Mouse (Mus musculus) lung, embryonic 15.5 days (tissue): Measurements from ENCODE around the gene Tmprss6. TPM values are rescaled to one million over a fixed set of nuclear protein-coding genes. Genes with fewer than 3 reads are reported as not detected.

Source experiments
- ATAC-seq: fragments of 200-750 bp; cut with Nextera tagmentation; 2 replicates; pipeline ENCODE4 v1.8.0; 2017; ENCODE audit warnings: moderate number of reproducible peaks, borderline replicate concordance; ENCODE audit not compliant: low FRiP score, low TSS enrichment; ENCODE audit errors: extremely low read depth
- H3K27ac ChIP-seq: fragments of 300-500 bp; sonication (generic); 2 replicates; pipeline ENCODE4 v1.5.1; 2015; ENCODE audit warnings: moderate library complexity, mild to moderate bottlenecking, inconsistent platforms
- H3K27me3 ChIP-seq: fragments of 300-500 bp; sonication (generic); 2 replicates; pipeline ENCODE4 v1.6.1; 2015; ENCODE audit warnings: inconsistent platforms
- H3K36me3 ChIP-seq: fragments of 300-500 bp; sonication (generic); 2 replicates; pipeline ENCODE4 v1.6.1; 2015; ENCODE audit warnings: inconsistent platforms
- H3K4me1 ChIP-seq: fragments of 300-500 bp; sonication (generic); 2 replicates; pipeline ENCODE4 v1.6.1; 2015; ENCODE audit warnings: inconsistent platforms
- H3K4me2 ChIP-seq: fragments of 300-500 bp; sonication (generic); 2 replicates; pipeline ENCODE4 v1.6.1; 2015; ENCODE audit warnings: inconsistent platforms, mild to moderate bottlenecking, moderate library complexity
- H3K4me3 ChIP-seq: fragments of 300-500 bp; sonication (generic); 2 replicates; pipeline ENCODE4 v1.5.1; 2015; ENCODE audit warnings: mild to moderate bottlenecking, inconsistent platforms
- H3K9ac ChIP-seq: fragments of 300-500 bp; sonication (generic); 2 replicates; pipeline ENCODE4 v1.6.1; 2015; ENCODE audit warnings: inconsistent platforms
- H3K9me3 ChIP-seq: fragments of 300-500 bp; sonication (generic); 2 replicates; pipeline ENCODE4 v1.6.1; 2016; ENCODE audit warnings: inconsistent platforms
- WGBS: fragments of 180-500 bp; shearing (Covaris S2); methylation state at CpG from one replicate; pipeline ENCODE4 v1.1.7; 2015; 5-methylcytosine and 5-hydroxymethylcytosine counted together
- polyA plus RNA-seq: library from polyadenylated mRNA; unstranded; fragments of >200 nt; fragmentation: Nextera tagmentation; extraction: Ambion mirVana; gene quantifications from 2 replicates; pipeline ENCODE4 v1.2.1, GENCODE M21; 2015

The Tmprss6 gene
- polyA plus RNA-seq, 1 experiment from 2014 or later = 0.06 TPM

- Histone ChIP-seq H3K36me3 (peaks cover under 1% of the 10 kb centered on the region; the same call in 1 of the 2 replicates), H3K4me3 (peak overlapping the region; percentile 74), H3K27me3 (peaks cover 5% of the 10 kb centered on the region; the same call in 1 of the 2 replicates), H3K4me2 (peak overlapping the region; percentile 88), H3K9ac (peak overlapping the region; percentile 63), H3K4me1 (peaks cover 27% of the 10 kb centered on the region), H3K27ac (peak overlapping the region; percentile 69), H3K9me3 (no peaks in the 10 kb centered on the region)
- no peak for ATAC-seq
- 15% methylated on average over 3 of the region's 3 CpGs for WGBS
Observed at GRCm38 (mm10) chr15:78429139-78429459, 39.3 kb downstream of the Tmprss6 start.

DNA sequence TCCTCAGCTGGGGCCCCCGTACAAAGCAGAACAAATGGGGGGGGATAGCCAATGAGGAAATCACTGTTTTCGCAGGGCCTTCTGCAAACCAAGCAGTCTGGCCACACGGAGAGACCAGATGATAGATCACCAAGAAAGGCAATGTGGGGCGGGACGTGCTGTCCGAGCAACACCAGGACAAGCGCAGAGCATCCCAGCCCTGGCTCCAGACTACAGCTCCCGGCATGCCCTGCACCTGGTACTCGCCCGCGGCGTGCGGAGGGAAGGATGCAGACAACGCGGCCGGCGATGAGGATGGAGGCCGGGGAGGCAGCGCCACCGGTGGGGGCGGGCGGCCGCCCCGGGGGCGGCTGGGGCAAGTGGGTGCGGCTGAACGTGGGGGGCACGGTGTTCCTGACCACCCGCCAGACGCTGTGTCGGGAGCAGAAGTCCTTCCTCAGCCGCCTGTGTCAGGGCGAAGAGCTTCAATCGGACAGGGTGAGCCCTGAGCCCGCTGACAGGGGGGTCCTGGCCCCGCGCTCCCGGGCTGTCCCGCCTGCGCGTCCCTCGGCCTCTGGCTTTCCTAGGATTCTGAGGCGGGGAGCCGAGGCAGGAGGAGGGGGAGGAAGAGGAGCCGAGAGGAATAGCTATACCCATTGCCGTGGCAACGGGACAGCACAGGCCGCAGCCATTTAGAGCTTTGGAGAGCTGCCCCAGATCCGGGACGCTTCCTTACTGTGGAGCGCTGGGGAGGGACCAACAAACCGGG, 39.9 kb downstream of the Tmprss6 start, which contains the start of gene Kctd17:
Gene Kctd17, plus strand, starts transcription at position 174 of the 748 bp plus-strand sequence.
- peak within 1 kb of the TSS; percentile 74 for H3K4me3 ChIP-seq
- peaks cover 27% of the 10 kb centered on the region for H3K4me1 ChIP-seq
- ATAC-seq = peak; percentile 90
- H3K36me3 ChIP-seq = no peaks in the 10 kb centered on the region
- H3K4me2 ChIP-seq = peak within 1 kb of the TSS; percentile 88
- H3K27ac ChIP-seq = peak within 1 kb of the TSS; percentile 69
- peak within 1 kb of the TSS; percentile 63 for H3K9ac ChIP-seq
- H3K27me3 ChIP-seq = peaks cover 6% of the 10 kb centered on the region; the same call in 1 of the 2 replicates
- H3K9me3 ChIP-seq = no peaks in the 10 kb centered on the region
- under 1% methylated on average over 45 of the region's 52 CpGs for WGBS

- H3K4me3 ChIP-seq = no peak overlapping the region
- H3K4me1 ChIP-seq = peaks cover 29% of the 10 kb centered on the region
- H3K9ac ChIP-seq = no peak overlapping the region
- no peak for ATAC-seq
- no peak overlapping the region for H3K4me2 ChIP-seq
- H3K27me3 ChIP-seq = peaks cover 6% of the 10 kb centered on the region; the same call in 1 of the 2 replicates
- no peaks in the 10 kb centered on the region for H3K36me3 ChIP-seq
- WGBS = 60% methylated on average over 4 of the region's 4 CpGs
- H3K27ac ChIP-seq = no peak overlapping the region
- H3K9me3 ChIP-seq = no peaks in the 10 kb centered on the region
Observed at GRCm38 (mm10) chr15:78425230-78425629, 43.2 kb downstream of the Tmprss6 start.

GRCm38 (mm10) chr15:78424507-78424906, 43.9 kb downstream of the Tmprss6 start:
- no peaks in the 10 kb centered on the region for H3K9me3 ChIP-seq
- WGBS = 19% methylated on average over 11 of the region's 11 CpGs
- H3K36me3 ChIP-seq = no peaks in the 10 kb centered on the region
- H3K27me3 ChIP-seq = peaks cover 6% of the 10 kb centered on the region; the same call in 1 of the 2 replicates
- H3K9ac ChIP-seq = no peak overlapping the region
- H3K4me1 ChIP-seq = peaks cover 22% of the 10 kb centered on the region
- no peak overlapping the region for H3K27ac ChIP-seq
- H3K4me3 ChIP-seq = no peak overlapping the region
- no peak overlapping the region for H3K4me2 ChIP-seq
- no peak for ATAC-seq

- Histone ChIP-seq H3K27ac (no peak overlapping the region), H3K36me3 (no peaks in the 10 kb centered on the region), H3K9me3 (no peaks in the 10 kb centered on the region), H3K4me1 (peaks cover 5% of the 10 kb centered on the region), H3K4me2 (peak overlapping the region; percentile 35; the same call in 1 of the 2 replicates), H3K9ac (no peak overlapping the region), H3K4me3 (no peak overlapping the region), H3K27me3 (peaks cover 6% of the 10 kb centered on the region; the same call in 1 of the 2 replicates)
- 14% methylated on average over 16 of the region's 16 CpGs for WGBS
- ATAC-seq = 0 out of 2 replicates have a peak, but pooled peaks have one; percentile 70
Observed at GRCm38 (mm10) chr15:78422046-78422956, 46.1 kb downstream of the Tmprss6 start.

DNA sequence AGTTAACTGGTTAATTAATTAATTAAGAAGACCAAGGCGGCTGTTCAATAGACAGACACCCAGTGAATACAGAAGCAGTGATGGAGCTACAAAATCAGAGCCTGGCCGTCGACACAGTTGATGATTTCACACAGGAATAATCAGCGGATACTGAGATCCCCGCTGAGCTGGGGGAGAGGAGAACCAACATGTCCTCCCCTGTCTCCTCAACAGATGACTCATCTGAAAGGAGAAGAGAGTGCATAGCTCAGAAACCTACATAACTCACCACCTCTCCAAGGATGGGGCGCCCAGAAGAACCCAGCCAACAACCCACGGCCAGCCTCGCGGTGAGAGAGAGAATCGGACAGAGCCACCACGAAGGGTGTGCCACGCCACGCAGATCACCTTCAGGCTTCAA, 48.0 kb downstream of the Tmprss6 start:
- 78% methylated on average over 13 of the region's 13 CpGs for WGBS
- ATAC-seq = no peak

DNA sequence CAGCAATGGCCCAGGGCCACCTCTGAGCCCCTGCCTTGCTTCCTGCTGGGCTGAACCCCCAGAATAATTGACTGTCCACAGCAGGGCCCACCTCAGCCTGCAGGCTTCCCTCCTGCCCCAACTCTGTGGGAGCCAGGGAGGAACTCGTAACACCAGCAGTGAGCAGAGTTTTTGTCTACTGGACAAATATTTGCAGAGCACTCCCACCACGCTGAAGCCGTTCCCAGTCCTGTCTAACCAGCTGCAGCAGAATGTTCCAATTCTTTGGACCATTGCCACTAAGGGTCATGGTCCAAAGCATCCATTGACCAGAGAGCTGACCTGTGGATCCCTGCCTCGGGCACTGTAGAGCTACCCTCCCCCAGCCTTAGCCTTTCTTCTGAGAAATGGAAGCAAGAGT, 51.5 kb downstream of the Tmprss6 start:
- Histone ChIP-seq H3K27ac (peak overlapping the region; percentile 92), H3K4me1 (peaks cover 12% of the 10 kb centered on the region), H3K27me3 (no peaks in the 10 kb centered on the region), H3K36me3 (no peaks in the 10 kb centered on the region), H3K9me3 (no peaks in the 10 kb centered on the region), H3K4me3 (no peak overlapping the region), H3K9ac (no peak overlapping the region), H3K4me2 (no peak overlapping the region)
- WGBS = 15% methylated on average over 4 of the region's 4 CpGs
- ATAC-seq = peak; percentile 72; the same call in 1 of the 2 replicates

More for the DNA sequence above, 48.0 kb downstream of the Tmprss6 start:
- H3K9me3 ChIP-seq = no peaks in the 10 kb centered on the region
- H3K9ac ChIP-seq = no peak overlapping the region
- no peak overlapping the region for H3K4me3 ChIP-seq
- H3K4me1 ChIP-seq = peaks cover 17% of the 10 kb centered on the region
- no peak overlapping the region for H3K4me2 ChIP-seq
- H3K27ac ChIP-seq = no peak overlapping the region
- H3K27me3 ChIP-seq = peaks cover 6% of the 10 kb centered on the region; the same call in 1 of the 2 replicates
- H3K36me3 ChIP-seq = no peaks in the 10 kb centered on the region

DNA sequence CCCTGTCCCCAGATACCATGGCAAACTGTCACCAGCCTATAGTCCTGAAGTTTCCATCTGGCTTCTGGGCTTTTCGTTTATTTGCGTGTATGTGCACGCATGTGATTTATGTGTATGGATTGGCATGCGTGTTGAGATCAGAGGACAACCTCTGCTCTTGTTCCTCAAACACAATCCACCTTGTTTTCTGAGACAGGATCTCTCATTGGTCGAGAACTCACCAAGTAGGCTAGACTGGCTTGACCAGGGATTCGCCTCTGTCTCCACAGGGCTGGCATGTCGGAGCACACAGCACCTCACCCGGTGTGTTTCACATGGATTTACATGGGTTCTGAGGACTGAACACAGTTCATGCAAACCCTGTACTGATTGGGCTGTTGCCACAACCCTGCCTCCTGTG, 54.3 kb downstream of the Tmprss6 start:
- Histone ChIP-seq H3K36me3 (0 out of 2 replicates have a peak, but pooled peaks cover 3% of the 10 kb centered on the region), H3K27me3 (peaks cover 18% of the 10 kb centered on the region; the same call in 1 of the 2 replicates), H3K27ac (no peak overlapping the region), H3K4me2 (no peak overlapping the region), H3K4me3 (no peak overlapping the region), H3K9me3 (no peaks in the 10 kb centered on the region), H3K9ac (no peak overlapping the region), H3K4me1 (peaks cover 27% of the 10 kb centered on the region)
- no peak for ATAC-seq
- 87% methylated on average over 8 of the region's 8 CpGs for WGBS

- Histone ChIP-seq H3K4me2 (no peak overlapping the region), H3K27me3 (peaks cover 18% of the 10 kb centered on the region; the same call in 1 of the 2 replicates), H3K27ac (no peak overlapping the region), H3K4me1 (peaks cover 27% of the 10 kb centered on the region), H3K4me3 (no peak overlapping the region), H3K9me3 (no peaks in the 10 kb centered on the region), H3K36me3 (0 out of 2 replicates have a peak, but pooled peaks cover 3% of the 10 kb centered on the region), H3K9ac (no peak overlapping the region)
- no peak for ATAC-seq
- WGBS = 56% methylated on average over 1 of the region's 1 CpGs
Observed at GRCm38 (mm10) chr15:78413719-78414117, 54.7 kb downstream of the Tmprss6 start.

DNA sequence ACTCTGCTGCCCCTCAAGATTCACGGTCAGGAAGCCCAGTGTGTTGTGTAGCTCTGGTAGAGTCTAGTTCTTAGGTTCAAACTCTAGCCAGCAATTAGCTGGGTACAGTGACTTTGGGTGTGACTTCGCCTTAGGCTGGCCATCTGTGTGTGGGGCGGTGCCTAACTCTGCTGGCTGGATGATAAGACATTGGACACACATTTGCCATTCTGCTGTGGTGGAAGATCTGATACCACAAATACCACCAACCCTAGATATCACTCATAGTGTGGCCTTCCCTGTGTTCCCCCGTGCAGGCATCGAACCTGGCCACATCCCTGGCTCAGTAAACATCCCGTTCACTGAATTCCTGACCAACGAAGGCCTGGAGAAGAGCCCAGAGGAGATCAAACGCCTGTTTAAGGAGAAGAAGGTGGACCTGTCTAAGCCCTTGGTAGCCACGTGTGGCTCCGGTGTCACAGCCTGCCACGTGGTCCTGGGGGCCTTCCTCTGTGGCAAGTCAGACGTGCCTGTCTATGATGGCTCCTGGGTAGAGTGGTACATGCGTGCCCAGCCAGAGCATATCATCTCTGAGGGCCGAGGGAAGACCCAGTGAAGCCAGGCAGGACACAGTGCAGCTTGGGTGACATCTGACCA, 55.2 kb downstream of the Tmprss6 start:
- Histone ChIP-seq H3K9ac (no peak overlapping the region), H3K27me3 (peaks cover 18% of the 10 kb centered on the region; the same call in 1 of the 2 replicates), H3K9me3 (no peaks in the 10 kb centered on the region), H3K4me1 (peaks cover 27% of the 10 kb centered on the region), H3K27ac (no peak overlapping the region), H3K4me2 (no peak overlapping the region), H3K4me3 (no peak overlapping the region), H3K36me3 (0 out of 2 replicates have a peak, but pooled peaks cover 3% of the 10 kb centered on the region)
- WGBS = 82% methylated on average over 14 of the region's 14 CpGs
- ATAC-seq = peak; percentile 29; the same call in 1 of the 2 replicates

- H3K9me3 ChIP-seq = no peaks in the 10 kb centered on the region
- H3K9ac ChIP-seq = no peak overlapping the region
- peaks cover 18% of the 10 kb centered on the region; the same call in 1 of the 2 replicates for H3K27me3 ChIP-seq
- H3K27ac ChIP-seq = no peak overlapping the region
- H3K4me3 ChIP-seq = peak overlapping the region; percentile 18
- peak overlapping the region; percentile 50 for H3K4me2 ChIP-seq
- peaks cover 36% of the 10 kb centered on the region for H3K4me1 ChIP-seq
- 0 out of 2 replicates have a peak, but pooled peaks cover 3% of the 10 kb centered on the region for H3K36me3 ChIP-seq
- no peak for ATAC-seq
- 27% methylated on average over 12 of the region's 12 CpGs for WGBS
Observed at GRCm38 (mm10) chr15:78409570-78410052, 58.8 kb downstream of the Tmprss6 start.
